Mouse (Mus musculus) layer of hippocampus, adult 9-11 months (tissue): ENCODE data around the gene Msrb1.
"Not testable (repeated sequence)": the region's sequence is repeated elsewhere in the genome, so short reads cannot be mapped to it uniquely, and the experiment has no call there.

Experiments used
- DNase-seq: peaks from one replicate; pipeline ENCODE4 v3.0.0; 2022

The Msrb1 gene

DNA sequence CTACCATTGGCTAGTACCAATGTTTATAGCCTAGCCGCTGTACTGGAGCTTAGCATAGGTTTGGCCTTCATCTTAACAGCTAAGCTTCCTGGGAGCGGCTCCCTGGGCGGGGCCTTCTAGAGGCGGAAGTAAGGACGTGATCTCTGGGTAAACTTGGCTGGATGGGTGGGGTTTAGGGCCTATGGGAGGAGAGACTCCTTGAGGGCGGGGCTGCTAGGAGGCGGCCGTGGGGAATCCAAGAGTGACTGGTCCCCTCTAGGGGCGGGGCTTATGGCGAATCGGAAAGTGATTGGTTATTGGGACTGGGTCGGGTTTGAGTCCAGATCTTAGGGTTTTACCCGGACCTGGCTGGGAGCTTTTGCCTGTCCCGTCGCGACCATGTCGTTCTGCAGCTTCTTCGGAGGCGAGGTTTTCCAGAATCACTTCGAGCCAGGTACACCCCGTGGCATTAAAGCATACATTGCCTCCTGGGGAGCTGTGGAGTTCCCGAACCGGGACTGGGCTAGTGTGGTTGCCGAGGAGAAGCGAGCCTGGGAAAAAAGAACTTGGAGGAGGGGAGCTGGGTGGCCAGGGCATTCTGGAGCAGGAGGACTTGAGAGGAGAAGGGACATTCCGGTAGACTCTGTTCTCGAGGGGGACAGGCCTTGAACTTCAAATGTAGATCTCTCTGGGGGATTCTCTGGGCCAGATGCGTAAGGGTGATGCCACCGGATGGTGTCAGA lies at the start of gene Msrb1:
TSS of gene Msrb1 (plus strand) at position 313 of the 722 bp plus-strand sequence.
- peak; percentile 97 for DNase-seq

- no peak for DNase-seq
These were observed 49.3 kb upstream of the Msrb1 start for GRCm38 (mm10) chr17:24687146-24687595.

GRCm38 (mm10) chr17:24687599-24687998 lies 48.8 kb upstream of the Msrb1 start:
- DNase-seq, result no peak

GRCm38 (mm10) chr17:24689251-24690081 lies 47.0 kb upstream of the Msrb1 start, which contains the start of gene Syngr3:
Gene Syngr3 (minus strand): TSS chr17:24689955.
- DNase-seq, result no peak

GRCm38 (mm10) chr17:24692385-24692784 lies 44.1 kb upstream of the Msrb1 start:
- no peak for DNase-seq

DNA sequence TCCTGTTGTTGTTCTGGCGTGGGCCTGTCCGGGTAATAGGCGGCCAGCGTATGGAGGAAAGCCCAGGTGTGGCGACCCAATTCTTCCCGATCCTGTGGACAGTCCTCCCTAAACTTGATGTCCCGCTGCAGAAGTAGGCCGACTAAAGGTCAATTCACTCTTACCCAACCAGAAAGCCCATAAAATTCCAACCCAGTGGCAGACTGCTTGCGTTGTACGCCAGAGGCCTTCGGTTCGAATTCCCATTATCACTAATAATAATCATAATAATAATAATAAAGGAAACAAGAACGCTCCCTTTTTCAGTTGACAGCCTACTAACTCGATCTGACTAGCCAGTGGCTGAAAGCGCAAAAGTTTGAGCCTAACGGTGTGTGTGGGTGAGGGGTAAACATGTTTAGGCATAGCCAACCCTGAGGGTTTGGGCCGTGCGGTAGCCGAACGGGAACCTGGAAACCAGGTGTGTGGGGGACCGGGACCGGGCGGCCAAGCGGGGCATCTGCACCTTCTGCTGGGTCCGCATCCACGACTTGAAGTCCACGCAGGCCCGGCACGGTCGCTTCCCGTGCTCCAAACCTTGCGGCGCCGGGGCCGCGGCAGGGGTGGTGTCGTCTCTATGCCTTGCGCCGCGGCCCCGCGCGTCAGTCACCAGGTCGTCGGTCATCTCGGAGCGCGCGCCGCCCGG lies 41.0 kb upstream of the Msrb1 start:
- no peak for DNase-seq

GRCm38 (mm10) chr17:24696011-24696697 lies 40.3 kb upstream of the Msrb1 start, which contains the start of the genes Gfer and Noxo1:
Gene Gfer (minus strand): TSS chr17:24696156.
Gene Noxo1 (plus strand): TSS chr17:24696234.
- DNase-seq, result peak; percentile 83

DNA sequence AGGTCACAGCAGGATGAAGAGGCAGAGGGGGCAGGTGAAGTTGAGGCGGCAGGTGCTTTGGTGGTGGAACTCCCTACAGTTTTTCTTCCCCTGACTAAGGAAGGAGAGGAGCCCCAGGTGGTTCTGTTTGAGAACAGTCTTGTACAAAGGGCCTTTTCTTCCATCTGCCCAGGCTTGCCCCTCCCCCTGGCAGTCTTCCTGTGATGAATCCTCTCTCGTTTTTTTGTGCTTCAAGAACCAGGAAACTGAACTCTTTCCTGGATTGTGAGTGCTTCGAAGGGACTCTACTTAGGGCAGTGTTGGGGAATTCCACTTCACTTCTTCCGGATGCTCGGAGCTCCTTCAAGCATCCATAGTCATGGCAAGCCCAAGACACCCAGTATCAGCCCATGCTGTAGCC lies 38.5 kb upstream of the Msrb1 start:
- no peak for DNase-seq

GRCm38 (mm10) chr17:24698715-24699114 lies 37.7 kb upstream of the Msrb1 start:
- no peak for DNase-seq

GRCm38 (mm10) chr17:24699473-24699872 lies 37.0 kb upstream of the Msrb1 start:
- DNase-seq, result no peak

- no peak for DNase-seq
These were observed 35.2 kb upstream of the Msrb1 start for GRCm38 (mm10) chr17:24701251-24701650.

DNA sequence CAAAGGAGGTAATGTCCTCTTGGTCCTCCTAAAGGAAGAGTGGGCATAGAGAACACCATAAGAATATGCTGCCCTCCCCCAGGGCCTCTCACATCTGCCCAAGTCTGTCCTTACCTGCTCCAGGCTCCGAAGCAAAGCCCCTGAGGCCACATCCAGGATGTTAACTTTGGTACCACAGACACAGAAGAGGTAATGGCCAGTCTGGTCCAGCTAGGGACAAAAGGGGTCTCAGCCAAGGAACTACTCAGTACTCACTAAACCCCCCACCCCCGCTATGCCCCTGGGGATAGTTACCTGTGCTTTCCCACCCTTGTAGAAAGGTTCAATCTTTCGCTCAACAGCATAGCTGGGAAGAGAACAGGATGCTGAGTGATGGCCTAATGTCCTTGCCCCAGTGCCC lies 30.6 kb upstream of the Msrb1 start:
- peak; percentile 1 for DNase-seq

- DNase-seq, result peak; percentile 94
These were observed 29.3 kb upstream of the Msrb1 start, which contains the start of gene Tbl3 for GRCm38 (mm10) chr17:24706982-24707800. Gene Tbl3 (minus strand): TSS chr17:24707660.

DNA sequence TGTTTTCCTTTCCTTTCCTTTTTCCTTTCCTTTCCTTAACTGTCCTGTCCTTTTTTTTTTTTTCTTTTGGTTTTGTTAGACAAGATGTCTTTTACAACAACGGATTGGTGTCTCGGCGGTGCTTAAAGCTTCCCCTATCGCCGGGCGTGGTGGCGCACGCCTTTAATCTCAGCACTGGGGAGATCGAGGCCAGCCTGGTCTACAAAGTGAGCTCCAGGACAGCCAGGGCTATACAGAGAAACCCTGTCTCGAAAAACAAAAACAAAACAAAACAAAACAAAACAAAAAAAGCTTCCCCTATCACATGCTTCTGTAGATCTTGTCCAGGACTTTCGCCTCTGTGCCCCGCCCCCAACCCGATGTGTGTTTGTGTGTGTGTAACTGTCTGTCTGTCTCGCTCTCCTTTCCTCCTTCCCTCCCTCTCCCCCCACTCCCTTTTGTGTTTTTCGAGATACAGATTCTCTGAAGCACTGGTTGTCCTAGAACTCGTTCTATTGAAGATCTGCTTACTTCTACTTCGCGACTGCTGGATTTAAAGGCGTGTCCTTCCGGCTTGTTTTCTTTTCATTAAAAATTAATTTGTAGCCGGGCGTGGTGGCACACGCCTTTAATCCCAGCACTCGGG lies 28.5 kb upstream of the Msrb1 start:
- DNase-seq, result no peak

GRCm38 (mm10) chr17:24708646-24709045 lies 27.8 kb upstream of the Msrb1 start:
- no peak for DNase-seq

- no peak for DNase-seq
These were observed 20.9 kb upstream of the Msrb1 start for GRCm38 (mm10) chr17:24715556-24715955.

GRCm38 (mm10) chr17:24716166-24716682 lies 20.2 kb upstream of the Msrb1 start:
- no peak for DNase-seq

GRCm38 (mm10) chr17:24717943-24718342 lies 18.5 kb upstream of the Msrb1 start, which contains the start of the genes Rnf151 and Rps2:
Gene Rnf151 (minus strand): TSS chr17:24718063.
Gene Rps2 (plus strand): TSS chr17:24718116.
- no peak for DNase-seq

- DNase-seq, result not testable (repeated sequence)
These were observed 17.5 kb upstream of the Msrb1 start for GRCm38 (mm10) chr17:24718938-24719337.

DNA sequence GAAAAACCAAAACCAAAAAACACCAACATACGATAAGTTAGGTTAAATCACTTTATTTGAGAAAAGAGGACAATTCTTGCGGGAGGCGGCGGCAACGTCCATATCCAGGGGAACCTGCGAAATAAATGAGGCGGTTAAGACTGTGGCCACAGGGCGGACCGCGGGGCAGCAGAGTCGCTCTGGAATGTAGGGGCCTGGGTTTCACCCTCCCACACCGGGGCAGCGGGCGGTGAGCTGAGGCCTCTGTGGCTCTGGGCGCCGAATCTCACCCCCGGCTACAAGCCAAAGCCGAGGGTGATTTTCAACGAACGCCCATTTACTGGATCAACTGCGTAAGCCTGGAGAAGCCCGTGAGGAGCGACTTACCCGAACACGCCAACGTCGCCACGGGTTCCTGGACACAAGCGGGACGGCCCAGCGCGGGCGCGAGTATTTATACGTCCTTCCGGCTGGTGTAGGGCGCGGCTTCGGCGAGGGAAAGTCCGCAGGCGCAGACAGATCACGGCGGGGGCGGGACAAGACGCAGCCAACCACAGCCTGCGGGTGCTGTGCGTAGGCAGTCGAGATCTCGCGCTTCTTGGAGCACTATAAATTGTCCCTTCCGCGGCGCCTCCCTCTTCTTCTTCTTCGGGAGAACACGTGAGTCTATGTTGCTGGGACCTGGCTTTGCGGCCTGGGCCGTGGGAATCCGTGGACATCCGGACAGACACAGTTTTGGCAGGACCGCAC lies 16.8 kb upstream of the Msrb1 start:
- DNase-seq, result peak; percentile 99
